In genomic region chr16:84584724-84585399, GRCm38 (mm10) we compare ENCODE assay signal across 22 mouse cellular contexts.
DNase-seq lines count a peak whose midpoint lies in the region; ATAC-seq lines count a peak whose summit lies in the region.
"Had no signal": no experiment of that assay in that cellular context is flagged by ENCODE, and none has a peak within 500 bp of the region (broad histone marks: within the 10 kb centered on the region; RNA-seq: fewer than 3 reads in every experiment).

No protein-coding gene starts in this region.

- H3K36me3 ChIP-seq in embryonic facial prominence, embryonic 14.5 days (ENCODE audit: control insufficient read depth, insufficient read depth, low read length): no peaks in the 10 kb centered on the region
- H3K36me3 ChIP-seq in embryonic facial prominence, embryonic 10.5 days (replicated peaks): no peaks in the 10 kb centered on the region
- no peaks in the 10 kb centered on the region for H3K36me3 ChIP-seq in midbrain, embryonic 10.5 days
- H3K36me3 ChIP-seq: hindbrain, embryonic 10.5 days; midbrain, embryonic 13.5 days had no signal

- H3K4me1 ChIP-seq in embryonic facial prominence, embryonic 14.5 days (ENCODE audit: control insufficient read depth, insufficient read depth, low read length): no peaks in the 10 kb centered on the region; the same call in 1 of the 2 replicates
- H3K4me1 ChIP-seq in embryonic facial prominence, embryonic 10.5 days: no peaks in the 10 kb centered on the region
- H3K4me1 ChIP-seq in midbrain, embryonic 10.5 days: no peaks in the 10 kb centered on the region
- H3K4me1 ChIP-seq: hindbrain, embryonic 10.5 days; midbrain, embryonic 13.5 days had no signal

- H3K4me2 ChIP-seq in embryonic facial prominence, embryonic 14.5 days (ENCODE audit: low read depth, low read length): no peak overlapping the region
- H3K4me2 ChIP-seq: midbrain, embryonic 13.5 days had no signal

- no peaks in the 10 kb centered on the region for H3K27me3 ChIP-seq in embryonic facial prominence, embryonic 14.5 days (replicated peaks; ENCODE audit: control insufficient read depth, insufficient read depth, low read length)
- H3K27me3 ChIP-seq in embryonic facial prominence, embryonic 10.5 days (replicated peaks; ENCODE audit: low read depth, poor library complexity, severe bottlenecking): no peaks in the 10 kb centered on the region
- H3K27me3 ChIP-seq in midbrain, embryonic 10.5 days (ENCODE audit: low read depth, poor library complexity, severe bottlenecking): no peaks in the 10 kb centered on the region
- H3K27me3 ChIP-seq: midbrain, embryonic 13.5 days had no signal

- no peak for ATAC-seq in embryonic facial prominence, embryonic 14.5 days (ENCODE audit: low read depth)
- peak; percentile 5 for ATAC-seq in activated CD4-positive, CD25-positive, alpha-beta regulatory T cell, adult 4 months
- ATAC-seq: forebrain, embryonic 16.5 days; intestine, postnatal 0 days; midbrain, embryonic 13.5 days had no signal

- H3K4me3 ChIP-seq in embryonic facial prominence, embryonic 14.5 days (ENCODE audit: low read depth, low read length): no peak overlapping the region
- no peak overlapping the region for H3K4me3 ChIP-seq in embryonic facial prominence, embryonic 10.5 days
- H3K4me3 ChIP-seq in midbrain, embryonic 10.5 days: no peak overlapping the region
- H3K4me3 ChIP-seq: heart, adult 2 months; hindbrain, embryonic 10.5 days; midbrain, embryonic 13.5 days had no signal

- 72% methylated on average over 14 of the region's 14 CpGs for WGBS in embryonic facial prominence, embryonic 14.5 days
- 87% methylated on average over 14 of the region's 14 CpGs for WGBS in embryonic facial prominence, embryonic 10.5 days
- 90% methylated on average over 14 of the region's 14 CpGs for WGBS in midbrain, embryonic 10.5 days

- peak; percentile 2 for DNase-seq in embryonic facial prominence, embryonic 14.5 days (ENCODE audit: low spot score)
- DNase-seq in embryonic facial prominence, embryonic 10.5 days (ENCODE audit: low spot score): no peak
- peak; percentile 54 for DNase-seq in naive thymus-derived CD4-positive, alpha-beta T cell, adult 2 months (ENCODE audit: low read depth)
- DNase-seq in thymus, postnatal 4 days: peak; percentile 28
- DNase-seq in midbrain, embryonic 10.5 days (ENCODE audit: low spot score): no peak
- no peak for DNase-seq in frontal cortex, postnatal 14 days (ENCODE audit: low spot score in 2 of 2)
- DNase-seq in urinary bladder, postnatal 36 days (ENCODE audit: low spot score in 2 of 2): no peak
- DNase-seq: adrenal gland, adult 2 months; cerebellum, adult 11-12 months; cerebellum, postnatal 36 days; gastrocnemius, postnatal 10 days; heart, adult 2 months; layer of hippocampus, postnatal 36 days; lung, adult 18-20 months; retina, postnatal 1 day; spleen, adult 18-20 months had no signal

- no peaks in the 10 kb centered on the region for H3K9me3 ChIP-seq in embryonic facial prominence, embryonic 14.5 days (ENCODE audit: control insufficient read depth, low read length)
- H3K9me3 ChIP-seq in embryonic facial prominence, embryonic 10.5 days: no peaks in the 10 kb centered on the region
- 0 out of 2 replicates have a peak, but pooled peaks cover 3% of the 10 kb centered on the region for H3K9me3 ChIP-seq in midbrain, embryonic 10.5 days (replicated peaks)
- H3K9me3 ChIP-seq: hindbrain, embryonic 10.5 days; midbrain, embryonic 13.5 days had no signal

- no peak overlapping the region for H3K27ac ChIP-seq in embryonic facial prominence, embryonic 14.5 days (replicated peaks; ENCODE audit: low read depth, low read length)
- H3K27ac ChIP-seq in embryonic facial prominence, embryonic 10.5 days (replicated peaks): no peak overlapping the region
- no peak overlapping the region for H3K27ac ChIP-seq in midbrain, embryonic 10.5 days (replicated peaks)
- H3K27ac ChIP-seq: heart, adult 2 months; hindbrain, embryonic 10.5 days; kidney, postnatal 0 days; midbrain, embryonic 13.5 days had no signal

- no peak overlapping the region for H3K9ac ChIP-seq in embryonic facial prominence, embryonic 14.5 days (ENCODE audit: low read depth, low read length)
- H3K9ac ChIP-seq: midbrain, embryonic 13.5 days had no signal

Comparison
In these comparisons a context has a peak if more than half of its experiments do, and no peak if none do; other contexts are left out.
1. DNase-seq: peak in embryonic facial prominence, embryonic 14.5 days (single experiment), naive thymus-derived CD4-positive, alpha-beta T cell, adult 2 months (single experiment) and thymus, postnatal 4 days (single experiment); none in embryonic facial prominence, embryonic 10.5 days (single experiment), midbrain, embryonic 10.5 days (single experiment), frontal cortex, postnatal 14 days (0 of 2) and urinary bladder, postnatal 36 days (0 of 2).